Mouse (Mus musculus) spleen, adult 2 months (tissue): Measurements from ENCODE around the gene Plin3.

Experiments used
- CTCF ChIP-seq: fragments of 200-500 bp; IDR thresholded peaks from 2 replicates; pipeline ENCODE4 v1.5.1; 2011; ENCODE audit warnings: mild to moderate bottlenecking, inconsistent platforms; ENCODE audit not compliant: insufficient read depth, insufficient read length, insufficient replicate concordance; ENCODE audit errors: extremely low read depth
- POLR2A ChIP-seq: fragments of 200-500 bp; IDR thresholded peaks from 2 replicates; pipeline ENCODE4 v1.6.1; 2011; ENCODE audit warnings: low read depth, low read length, inconsistent platforms

GRCm38 (mm10) chr17:56265869-56266268 lies 26.8 kb downstream of the Plin3 start:
- TF ChIP-seq CTCF: no peak
- no peak for TF ChIP-seq POLR2A
